Mouse (Mus musculus) lung, adult 18-20 months (tissue): ENCODE measurements around the gene Ssxb10.
A peak's percentile ranks its signal among the peaks of the same experiment; 100 is the strongest.
"Not testable (repeated sequence)": the region's sequence is repeated elsewhere in the genome, so short reads cannot be mapped to it uniquely, and the experiment has no call there.

Source experiments
- DNase-seq, 2 experiments: peaks; one replicate each; pipeline ENCODE4 v3.0.0; 2022; ENCODE audit warnings: mixed read lengths in 2 of 2

The Ssxb10 gene

GRCm38 (mm10) chrX:8327124-8327523 lies at the start of gene Ssxb10:
Ssxb10 (plus strand) TSS chrX:8327424.
- no peak for DNase-seq

- DNase-seq: no peak
These were observed 38.6 kb upstream of the Ssxb10 start for GRCm38 (mm10) chrX:8288621-8289020.

DNA sequence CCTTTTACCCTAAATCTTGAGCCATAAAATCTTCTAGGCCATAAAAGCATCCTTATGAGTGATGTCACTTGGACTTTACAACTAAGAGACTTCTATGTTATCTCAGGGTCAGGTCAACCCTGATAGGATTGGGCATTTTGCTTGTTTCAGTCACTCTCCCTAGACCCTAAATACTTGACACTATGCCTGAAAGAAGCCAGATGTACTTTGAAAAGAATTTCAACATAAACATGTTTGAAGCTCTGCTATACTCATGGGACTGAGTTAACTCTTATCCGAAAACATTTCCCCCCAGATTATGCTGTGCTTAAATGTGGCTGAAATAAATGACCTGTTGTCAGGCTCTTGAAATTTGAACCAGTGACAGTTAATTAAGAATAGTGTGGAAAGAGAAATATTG lies 17.9 kb upstream of the Ssxb10 start:
- no peak for DNase-seq

GRCm38 (mm10) chrX:8314905-8315304 lies 12.3 kb upstream of the Ssxb10 start:
- peak; percentile 55 to 69 for DNase-seq

DNA sequence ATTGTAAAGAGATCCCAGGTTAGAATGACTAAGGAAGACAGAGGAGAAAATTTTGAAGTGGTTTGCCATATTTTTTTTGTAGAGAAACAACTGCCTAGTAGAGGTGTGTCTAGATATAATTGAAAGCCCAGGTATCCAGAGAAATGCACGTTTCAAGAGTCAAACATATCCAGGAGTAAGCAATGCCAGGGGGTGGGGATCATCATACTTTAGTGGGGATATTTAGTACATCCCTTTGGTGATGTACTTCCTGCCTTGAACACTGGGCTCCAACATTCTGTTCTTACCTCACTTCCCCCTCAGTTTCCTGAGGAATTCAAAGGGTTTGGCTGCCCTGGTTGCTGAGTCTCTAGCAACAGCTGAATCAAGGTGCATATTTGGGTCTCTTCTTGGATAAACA lies 39.5 kb downstream of the Ssxb10 start, which contains the start of gene Ssxb9:
Gene Ssxb9 (plus strand): TSS at position 301 of the 400 bp plus-strand sequence.
- not testable (repeated sequence) for DNase-seq
